Mouse (Mus musculus): ENCODE data around the gene Mdfi. TPM values are rescaled to one million over a fixed set of nuclear protein-coding genes. Genes with fewer than 3 reads are reported as not detected.

Mdfi gene
- polyA plus RNA-seq, 1 experiment from 2014 or later, result 13.9 TPM

- ATAC-seq (ENCODE audit: low FRiP score, low TSS enrichment), result no peak
- 36% methylated on average over 16 of the region's 16 CpGs for WGBS
These were observed 38.2 kb downstream of the Mdfi start for GRCm38 (mm10) chr17:47796156-47796816.

GRCm38 (mm10) chr17:47795446-47795845 is 39.0 kb downstream of the Mdfi start:
- Histone ChIP-seq H3K4me3 (ENCODE audit: low read length) (no peak overlapping the region), H3K4me1 (ENCODE audit: insufficient read depth, low read length) (peaks cover 16% of the 10 kb centered on the region), H3K27me3 (ENCODE audit: insufficient read depth, low read length) (no peaks in the 10 kb centered on the region), H3K4me2 (replicated peaks; ENCODE audit: low read depth, low read length) (no peak overlapping the region), H3K9me3 (ENCODE audit: low read length) (no peaks in the 10 kb centered on the region), H3K9ac (replicated peaks; ENCODE audit: low read length) (no peak overlapping the region), H3K27ac (ENCODE audit: low read length) (no peak overlapping the region), H3K36me3 (ENCODE audit: insufficient read depth, low read length) (no peaks in the 10 kb centered on the region)
- WGBS, result 31% methylated on average over 3 of the region's 3 CpGs
- ATAC-seq (ENCODE audit: low FRiP score, low TSS enrichment), result no peak

More at GRCm38 (mm10) chr17:47796156-47796816, 38.2 kb downstream of the Mdfi start:
- H3K9ac ChIP-seq (replicated peaks; ENCODE audit: low read length), result no peak overlapping the region
- H3K27me3 ChIP-seq (ENCODE audit: insufficient read depth, low read length), result no peaks in the 10 kb centered on the region
- H3K4me1 ChIP-seq (ENCODE audit: insufficient read depth, low read length), result peaks cover 16% of the 10 kb centered on the region
- H3K36me3 ChIP-seq (ENCODE audit: insufficient read depth, low read length), result no peaks in the 10 kb centered on the region
- no peaks in the 10 kb centered on the region for H3K9me3 ChIP-seq (ENCODE audit: low read length)
- H3K27ac ChIP-seq (ENCODE audit: low read length), result no peak overlapping the region
- H3K4me3 ChIP-seq (ENCODE audit: low read length), result no peak overlapping the region
- no peak overlapping the region for H3K4me2 ChIP-seq (replicated peaks; ENCODE audit: low read depth, low read length)

- peak; percentile 81 for ATAC-seq (ENCODE audit: low FRiP score, low TSS enrichment)
- H3K9ac ChIP-seq (replicated peaks; ENCODE audit: low read length), result no peak overlapping the region
- H3K4me3 ChIP-seq (ENCODE audit: low read length), result no peak overlapping the region
- 8% methylated on average over 9 of the region's 9 CpGs for WGBS
- no peaks in the 10 kb centered on the region for H3K27me3 ChIP-seq (ENCODE audit: insufficient read depth, low read length)
- H3K4me2 ChIP-seq (replicated peaks; ENCODE audit: low read depth, low read length), result no peak overlapping the region
- peaks cover 16% of the 10 kb centered on the region for H3K4me1 ChIP-seq (ENCODE audit: insufficient read depth, low read length)
- no peaks in the 10 kb centered on the region for H3K9me3 ChIP-seq (ENCODE audit: low read length)
- no peaks in the 10 kb centered on the region for H3K36me3 ChIP-seq (ENCODE audit: insufficient read depth, low read length)
- H3K27ac ChIP-seq (ENCODE audit: low read length), result no peak overlapping the region
These were observed 41.1 kb downstream of the Mdfi start for GRCm38 (mm10) chr17:47793377-47793776.

GRCm38 (mm10) chr17:47792098-47792863 is 42.2 kb downstream of the Mdfi start:
- 20% methylated on average over 15 of the region's 15 CpGs for WGBS
- Histone ChIP-seq H3K4me1 (ENCODE audit: insufficient read depth, low read length) (peaks cover 23% of the 10 kb centered on the region), H3K36me3 (ENCODE audit: insufficient read depth, low read length) (no peaks in the 10 kb centered on the region), H3K27ac (ENCODE audit: low read length) (no peak overlapping the region), H3K27me3 (ENCODE audit: insufficient read depth, low read length) (no peaks in the 10 kb centered on the region), H3K9me3 (ENCODE audit: low read length) (no peaks in the 10 kb centered on the region), H3K4me2 (replicated peaks; ENCODE audit: low read depth, low read length) (no peak overlapping the region), H3K4me3 (ENCODE audit: low read length) (no peak overlapping the region), H3K9ac (replicated peaks; ENCODE audit: low read length) (0 out of 2 replicates have a peak overlapping the region, but pooled peaks have one; percentile 1)
- ATAC-seq (ENCODE audit: low FRiP score, low TSS enrichment), result peak; percentile 62

GRCm38 (mm10) chr17:47788996-47789395 is 45.5 kb downstream of the Mdfi start:
- Histone ChIP-seq H3K9me3 (ENCODE audit: low read length) (no peaks in the 10 kb centered on the region), H3K9ac (replicated peaks; ENCODE audit: low read length) (no peak overlapping the region), H3K36me3 (ENCODE audit: insufficient read depth, low read length) (no peaks in the 10 kb centered on the region), H3K27me3 (ENCODE audit: insufficient read depth, low read length) (peaks cover 4% of the 10 kb centered on the region; the same call in 1 of the 2 replicates), H3K4me1 (ENCODE audit: insufficient read depth, low read length) (peaks cover 19% of the 10 kb centered on the region), H3K4me2 (replicated peaks; ENCODE audit: low read depth, low read length) (no peak overlapping the region), H3K27ac (ENCODE audit: low read length) (no peak overlapping the region), H3K4me3 (ENCODE audit: low read length) (no peak overlapping the region)
- 71% methylated on average over 6 of the region's 6 CpGs for WGBS
- no peak for ATAC-seq (ENCODE audit: low FRiP score, low TSS enrichment)

- H3K27ac ChIP-seq (ENCODE audit: low read length), result no peak overlapping the region
- peaks cover 18% of the 10 kb centered on the region for H3K4me1 ChIP-seq (ENCODE audit: insufficient read depth, low read length)
- peak; percentile 7; the same call in 1 of the 2 replicates for ATAC-seq (ENCODE audit: low FRiP score, low TSS enrichment)
- no peak overlapping the region for H3K4me3 ChIP-seq (ENCODE audit: low read length)
- peaks cover 4% of the 10 kb centered on the region; the same call in 1 of the 2 replicates for H3K27me3 ChIP-seq (ENCODE audit: insufficient read depth, low read length)
- H3K36me3 ChIP-seq (ENCODE audit: insufficient read depth, low read length), result no peaks in the 10 kb centered on the region
- no peaks in the 10 kb centered on the region for H3K9me3 ChIP-seq (ENCODE audit: low read length)
- WGBS, result 8% methylated on average over 4 of the region's 4 CpGs
- no peak overlapping the region; the same call in 1 of the 2 replicates for H3K9ac ChIP-seq (replicated peaks; ENCODE audit: low read length)
- H3K4me2 ChIP-seq (replicated peaks; ENCODE audit: low read depth, low read length), result no peak overlapping the region
These were observed 46.2 kb downstream of the Mdfi start for GRCm38 (mm10) chr17:47788306-47788705.

- Histone ChIP-seq H3K27ac (ENCODE audit: low read length) (no peak overlapping the region), H3K4me1 (ENCODE audit: insufficient read depth, low read length) (peaks cover 12% of the 10 kb centered on the region), H3K9ac (replicated peaks; ENCODE audit: low read length) (no peak overlapping the region), H3K9me3 (ENCODE audit: low read length) (no peaks in the 10 kb centered on the region), H3K4me2 (replicated peaks; ENCODE audit: low read depth, low read length) (no peak overlapping the region), H3K36me3 (ENCODE audit: insufficient read depth, low read length) (no peaks in the 10 kb centered on the region), H3K27me3 (ENCODE audit: insufficient read depth, low read length) (peaks cover 4% of the 10 kb centered on the region; the same call in 1 of the 2 replicates), H3K4me3 (ENCODE audit: low read length) (no peak overlapping the region)
- no peak for ATAC-seq (ENCODE audit: low FRiP score, low TSS enrichment)
- 51% methylated on average over 8 of the region's 8 CpGs for WGBS
These were observed 46.9 kb downstream of the Mdfi start for GRCm38 (mm10) chr17:47787632-47788031.

- H3K36me3 ChIP-seq (ENCODE audit: insufficient read depth, low read length), result no peaks in the 10 kb centered on the region
- H3K27ac ChIP-seq (ENCODE audit: low read length), result no peak overlapping the region
- no peaks in the 10 kb centered on the region for H3K9me3 ChIP-seq (ENCODE audit: low read length)
- 90% methylated on average over 6 of the region's 6 CpGs for WGBS
- no peak for ATAC-seq (ENCODE audit: low FRiP score, low TSS enrichment)
- H3K27me3 ChIP-seq (ENCODE audit: insufficient read depth, low read length), result peaks cover 4% of the 10 kb centered on the region; the same call in 1 of the 2 replicates
- no peak overlapping the region for H3K4me2 ChIP-seq (replicated peaks; ENCODE audit: low read depth, low read length)
- no peak overlapping the region for H3K4me3 ChIP-seq (ENCODE audit: low read length)
- peaks cover 7% of the 10 kb centered on the region; the same call in 1 of the 2 replicates for H3K4me1 ChIP-seq (ENCODE audit: insufficient read depth, low read length)
- no peak overlapping the region for H3K9ac ChIP-seq (replicated peaks; ENCODE audit: low read length)
These were observed 50.1 kb downstream of the Mdfi start for GRCm38 (mm10) chr17:47784411-47784810.

- H3K9ac ChIP-seq (replicated peaks; ENCODE audit: low read length), result no peak overlapping the region
- WGBS, result 81% methylated on average over 8 of the region's 8 CpGs
- no peaks in the 10 kb centered on the region for H3K36me3 ChIP-seq (ENCODE audit: insufficient read depth, low read length)
- ATAC-seq (ENCODE audit: low FRiP score, low TSS enrichment), result no peak
- no peaks in the 10 kb centered on the region for H3K9me3 ChIP-seq (ENCODE audit: low read length)
- H3K4me2 ChIP-seq (replicated peaks; ENCODE audit: low read depth, low read length), result no peak overlapping the region
- peaks cover 4% of the 10 kb centered on the region; the same call in 1 of the 2 replicates for H3K27me3 ChIP-seq (ENCODE audit: insufficient read depth, low read length)
- H3K4me1 ChIP-seq (ENCODE audit: insufficient read depth, low read length), result peaks cover 7% of the 10 kb centered on the region; the same call in 1 of the 2 replicates
- H3K4me3 ChIP-seq (ENCODE audit: low read length), result no peak overlapping the region
- no peak overlapping the region for H3K27ac ChIP-seq (ENCODE audit: low read length)
These were observed 50.9 kb downstream of the Mdfi start for GRCm38 (mm10) chr17:47783445-47784223.
